ENCODE assay signal across 8 mouse cellular contexts in genomic region chr3:121170631-121171030, GRCm38 (mm10). TPM values are rescaled to one million over a fixed set of nuclear protein-coding genes. Genes with fewer than 3 reads are reported as not detected.
DNase-seq lines count a peak whose midpoint lies in the region; ATAC-seq and TF ChIP-seq lines count a peak whose summit lies in the region.

No protein-coding gene starts in this region.

- no peak for TF ChIP-seq EP300 in liver, postnatal 0 days (IDR thresholded peaks at IDR 0.05; ENCODE audit: low read depth)

- peaks cover 11% of the 10 kb centered on the region for H3K4me1 ChIP-seq in E14TG2a.4 (replicated peaks; ENCODE audit: low read depth, low read length)
- H3K4me1 ChIP-seq in hindbrain, embryonic 10.5 days (replicated peaks) = peaks cover 15% of the 10 kb centered on the region
- peaks cover 39% of the 10 kb centered on the region for H3K4me1 ChIP-seq in liver, postnatal 0 days (ENCODE audit: insufficient read depth)

- intact Hi-C loops in heart, postnatal 25 days (cut with DNase I) = loop anchor here (2.0 to 5.0 kb wide), 3 partner anchors 122 to 330 kb away; partner anchors contain the start of gene Alg14

- DNase-seq in heart, adult 11 months = peak; percentile 60
- DNase-seq in heart, postnatal 25 days (ENCODE audit: low spot score) = no peak
- no peak for DNase-seq in hindbrain, embryonic 10.5 days (ENCODE audit: low spot score)
- no peak for DNase-seq in liver, postnatal 0 days
- no peak for DNase-seq in ovary, postnatal 10 days (ENCODE audit: low spot score)
- no peak for DNase-seq in layer of hippocampus, adult 8-10 months (ENCODE audit: low spot score in 2 of 2)
- DNase-seq in spleen, adult 18-20 months = no peak

- no peaks in the 10 kb centered on the region; the same call in 1 of the 2 replicates for H3K27me3 ChIP-seq in E14TG2a.4 (ENCODE audit: insufficient read depth, low read length)
- no peaks in the 10 kb centered on the region for H3K27me3 ChIP-seq in hindbrain, embryonic 10.5 days (ENCODE audit: insufficient read depth, poor library complexity, severe bottlenecking)
- H3K27me3 ChIP-seq in liver, postnatal 0 days (ENCODE audit: insufficient read depth, low read length) = no peaks in the 10 kb centered on the region

- peak overlapping the region; percentile 87 for H3K4me3 ChIP-seq in E14TG2a.4 (replicated peaks; ENCODE audit: low read length)
- peak overlapping the region; percentile 73 for H3K4me3 ChIP-seq in hindbrain, embryonic 10.5 days
- peak overlapping the region; percentile 61 for H3K4me3 ChIP-seq in liver, postnatal 0 days (ENCODE audit: low read depth, low read length)

- peaks cover 4% of the 10 kb centered on the region; the same call in 1 of the 2 replicates for H3K9me3 ChIP-seq in E14TG2a.4 (ENCODE audit: low read length)
- no peaks in the 10 kb centered on the region for H3K9me3 ChIP-seq in hindbrain, embryonic 10.5 days
- no peaks in the 10 kb centered on the region for H3K9me3 ChIP-seq in liver, postnatal 0 days (ENCODE audit: low read length)

- no peak for TF ChIP-seq CTCF in E14TG2a.4 (conservative IDR thresholded peaks at IDR 0.05; ENCODE audit: low read length)
- no peak for TF ChIP-seq CTCF in liver, postnatal 0 days (IDR thresholded peaks at IDR 0.05; ENCODE audit: low read depth)

- ATAC-seq in liver, postnatal 0 days = no peak

- peaks cover 3% of the 10 kb centered on the region; the same call in 1 of the 2 replicates for H3K36me3 ChIP-seq in E14TG2a.4 (ENCODE audit: insufficient read depth, low read length)
- no peaks in the 10 kb centered on the region for H3K36me3 ChIP-seq in hindbrain, embryonic 10.5 days
- H3K36me3 ChIP-seq in liver, postnatal 0 days (replicated peaks; ENCODE audit: insufficient read depth, low read length) = no peaks in the 10 kb centered on the region

- H3K27ac ChIP-seq in hindbrain, embryonic 10.5 days = no peak overlapping the region
- 0 out of 2 replicates have a peak overlapping the region, but pooled peaks have one; percentile 91 for H3K27ac ChIP-seq in liver, postnatal 0 days (ENCODE audit: low read depth)

- peak overlapping the region; percentile 86 for H3K4me2 ChIP-seq in liver, postnatal 0 days (ENCODE audit: low read depth, low read length)

- WGBS in hindbrain, embryonic 10.5 days = 63% methylated on average over 7 of the region's 7 CpGs
- WGBS in liver, postnatal 0 days (ENCODE audit: insufficient replicate concordance) = 39% methylated on average over 7 of the region's 7 CpGs

- peak overlapping the region; percentile 6; the same call in 1 of the 2 replicates for H3K9ac ChIP-seq in liver, postnatal 0 days (replicated peaks)

RNA-seq across cellular contexts. Expression of gene Rwdd3, which starts 0.9 kb away (rescaled TPM):
- 1 to 10 TPM; 1.2 to 1.6 TPM for total RNA-seq in heart, postnatal 25 days (2021)
- polyA plus RNA-seq in hindbrain, embryonic 10.5 days (2016; fragmentation: Nextera tagmentation; extraction: Ambion mirVana) = 3.2 and 3.6 TPM in 2 replicates
- 5.9 and 8.2 TPM in 2 replicates for polyA plus RNA-seq in liver, postnatal 0 days (2015; fragmentation: Nextera tagmentation; extraction: Ambion mirVana)
- 10 to 100 TPM; 23.2 to 29.2 (median 23.9) TPM for total RNA-seq in layer of hippocampus, adult 8-10 months (2022)

Comparison
In these comparisons a context has a peak if more than half of its experiments do, and no peak if none do; other contexts are left out.
1. RNA of gene Rwdd3, which starts 0.9 kb away (total RNA-seq): 23.2 to 29.2 TPM in layer of hippocampus, adult 8-10 months; 1.2 to 1.6 TPM in heart, postnatal 25 days; every median in the first group is over 4 times any median in the second.
2. Peak in every context shown above with its lines, with median percentiles within 50 percentile points of each other: H3K4me3 ChIP-seq.